Mouse (Mus musculus) neural tube, embryonic 11.5 days (tissue): Measurements from ENCODE around the gene Gm20388. TPM values are rescaled to one million over a fixed set of nuclear protein-coding genes. Genes with fewer than 3 reads are reported as not detected.

Experiments
- ATAC-seq: fragments of 200-750 bp; cut with Nextera tagmentation; 2 replicates; pipeline ENCODE4 v1.8.0; 2017; ENCODE audit warnings: moderate number of reproducible peaks, mild to moderate bottlenecking, moderate TSS enrichment, moderate library complexity; ENCODE audit not compliant: insufficient read depth, low FRiP score, low TSS enrichment
- DNase-seq: peaks from one replicate; pipeline ENCODE4 v3.0.0-alpha.2; 2015; ENCODE audit warnings: low spot score
- H3K27ac ChIP-seq: fragments of 300-500 bp; sonication (generic); 2 replicates; pipeline ENCODE4 v1.5.1; 2014; ENCODE audit warnings: low read depth, mild to moderate bottlenecking, low read length
- H3K27me3 ChIP-seq: fragments of 300-500 bp; sonication (generic); 2 replicates; pipeline ENCODE4 v1.6.1; 2014; ENCODE audit warnings: mild to moderate bottlenecking, low read length, mixed read lengths; ENCODE audit not compliant: control insufficient read depth, insufficient read depth
- H3K36me3 ChIP-seq: fragments of 300-500 bp; sonication (generic); 2 replicates; pipeline ENCODE4 v1.6.1; 2014; ENCODE audit warnings: mild to moderate bottlenecking, low read length, moderate library complexity, mixed read lengths; ENCODE audit not compliant: control insufficient read depth, insufficient read depth
- H3K4me1 ChIP-seq: fragments of 300-500 bp; sonication (generic); 2 replicates; pipeline ENCODE4 v1.6.1; 2014; ENCODE audit warnings: low read length, mixed read lengths; ENCODE audit not compliant: control insufficient read depth, insufficient read depth
- H3K4me2 ChIP-seq: fragments of 300-500 bp; sonication (generic); 2 replicates; pipeline ENCODE4 v1.6.1; 2014; ENCODE audit warnings: low read depth, mild to moderate bottlenecking, moderate library complexity
- H3K4me3 ChIP-seq: fragments of 300-500 bp; sonication (generic); 2 replicates; pipeline ENCODE4 v1.5.1; 2014; ENCODE audit warnings: low read depth, low read length
- H3K9ac ChIP-seq: fragments of 300-500 bp; sonication (generic); 2 replicates; pipeline ENCODE4 v1.6.1; 2014; ENCODE audit warnings: mild to moderate bottlenecking, low read length
- H3K9me3 ChIP-seq: fragments of 300-500 bp; sonication (generic); 2 replicates; pipeline ENCODE4 v1.6.1; 2016; ENCODE audit warnings: low read length; ENCODE audit not compliant: control insufficient read depth
- WGBS: fragments of 180-500 bp; shearing (Covaris S2); extraction: QIAGEN DNeasy Blood & Tissue Kit; methylation state at CpG from one replicate; pipeline ENCODE4 v1.1.7; 2014; 5-methylcytosine and 5-hydroxymethylcytosine counted together
- polyA plus RNA-seq: library from polyadenylated mRNA; unstranded; fragments of >200 nt; fragmentation: Nextera tagmentation; extraction: Ambion mirVana; gene quantifications from 2 replicates; pipeline ENCODE4 v1.2.1, GENCODE M21; 2014

Gene Gm20388
- polyA plus RNA-seq, 1 experiment from 2014 or later: not detected

- ATAC-seq (no peak), DNase-seq (no peak)
- Histone ChIP-seq H3K4me1 (no peaks in the 10 kb centered on the region), H3K27ac (no peak overlapping the region), H3K9me3 (no peaks in the 10 kb centered on the region), H3K27me3 (no peaks in the 10 kb centered on the region), H3K9ac (no peak overlapping the region), H3K4me3 (no peak overlapping the region), H3K36me3 (no peaks in the 10 kb centered on the region), H3K4me2 (no peak overlapping the region)
- 79% methylated on average over 16 of the region's 16 CpGs for WGBS
Observed at GRCm38 (mm10) chr8:122511552-122511951, 2600.9 kb downstream of the Gm20388 start.

- no peak overlapping the region for H3K9ac ChIP-seq
- no peaks in the 10 kb centered on the region for H3K36me3 ChIP-seq
- no peaks in the 10 kb centered on the region for H3K9me3 ChIP-seq
- H3K4me3 ChIP-seq: no peak overlapping the region
- DNase-seq (no peak), ATAC-seq (no peak)
- peaks cover 3% of the 10 kb centered on the region for H3K4me1 ChIP-seq
- H3K27me3 ChIP-seq: no peaks in the 10 kb centered on the region
- H3K27ac ChIP-seq: no peak overlapping the region
- 69% methylated on average over 7 of the region's 7 CpGs for WGBS
- H3K4me2 ChIP-seq: no peak overlapping the region
Observed at GRCm38 (mm10) chr8:122512392-122512791, 2601.8 kb downstream of the Gm20388 start.

GRCm38 (mm10) chr8:122515699-122516098, 2605.1 kb downstream of the Gm20388 start:
- no peak for ATAC-seq
- H3K36me3 ChIP-seq: no peaks in the 10 kb centered on the region
- no peaks in the 10 kb centered on the region for H3K27me3 ChIP-seq
- H3K27ac ChIP-seq: no peak overlapping the region
- no peak overlapping the region for H3K4me2 ChIP-seq
- DNase-seq: no peak
- peaks cover 11% of the 10 kb centered on the region for H3K4me1 ChIP-seq
- no peak overlapping the region for H3K9ac ChIP-seq
- no peak overlapping the region for H3K4me3 ChIP-seq
- 94% methylated on average over 14 of the region's 14 CpGs for WGBS
- no peaks in the 10 kb centered on the region for H3K9me3 ChIP-seq

- no peak overlapping the region for H3K4me2 ChIP-seq
- ATAC-seq: no peak
- peak overlapping the region; percentile 67 for H3K27ac ChIP-seq
- H3K4me3 ChIP-seq: no peak overlapping the region
- no peaks in the 10 kb centered on the region for H3K27me3 ChIP-seq
- DNase-seq: peak; percentile 43
- peaks cover 11% of the 10 kb centered on the region for H3K4me1 ChIP-seq
- no peaks in the 10 kb centered on the region for H3K36me3 ChIP-seq
- H3K9ac ChIP-seq: peak overlapping the region; percentile 19; the same call in 1 of the 2 replicates
- H3K9me3 ChIP-seq: no peaks in the 10 kb centered on the region
- WGBS: 23% methylated on average over 6 of the region's 6 CpGs
Observed at GRCm38 (mm10) chr8:122517541-122518190, 2607.0 kb downstream of the Gm20388 start.

- H3K4me2 ChIP-seq: no peak overlapping the region
- no peaks in the 10 kb centered on the region for H3K36me3 ChIP-seq
- no peak overlapping the region for H3K9ac ChIP-seq
- no peak for ATAC-seq
- H3K27ac ChIP-seq: no peak overlapping the region; the same call in 1 of the 2 replicates
- H3K4me1 ChIP-seq: peaks cover 24% of the 10 kb centered on the region
- no peak overlapping the region for H3K4me3 ChIP-seq
- 82% methylated on average over 11 of the region's 11 CpGs for WGBS
- no peaks in the 10 kb centered on the region for H3K27me3 ChIP-seq
- H3K9me3 ChIP-seq: no peaks in the 10 kb centered on the region
- DNase-seq: no peak
Observed at GRCm38 (mm10) chr8:122520611-122521010, 2610.0 kb downstream of the Gm20388 start.

GRCm38 (mm10) chr8:122522796-122523651, 2612.4 kb downstream of the Gm20388 start:
- WGBS: 48% methylated on average over 14 of the region's 14 CpGs
- H3K4me2 ChIP-seq: peak overlapping the region; percentile 19; the same call in 1 of the 2 replicates
- 0 out of 2 replicates have a peak overlapping the region, but pooled peaks have one; percentile 4 for H3K9ac ChIP-seq
- H3K36me3 ChIP-seq: no peaks in the 10 kb centered on the region
- peak overlapping the region; percentile 34; the same call in 1 of the 2 replicates for H3K27ac ChIP-seq
- DNase-seq (no peak), ATAC-seq (no peak)
- no peaks in the 10 kb centered on the region for H3K27me3 ChIP-seq
- H3K4me3 ChIP-seq: no peak overlapping the region
- peaks cover 19% of the 10 kb centered on the region for H3K4me1 ChIP-seq
- H3K9me3 ChIP-seq: no peaks in the 10 kb centered on the region

- 26% methylated on average over 23 of the region's 23 CpGs for WGBS
- Histone ChIP-seq H3K27ac (peak overlapping the region; percentile 34; the same call in 1 of the 2 replicates), H3K4me3 (no peak overlapping the region), H3K9me3 (no peaks in the 10 kb centered on the region), H3K9ac (0 out of 2 replicates have a peak overlapping the region, but pooled peaks have one; percentile 4), H3K36me3 (no peaks in the 10 kb centered on the region), H3K4me1 (peaks cover 17% of the 10 kb centered on the region), H3K4me2 (peak overlapping the region; percentile 19), H3K27me3 (no peaks in the 10 kb centered on the region)
- ATAC-seq: no peak
- peak; percentile 31 for DNase-seq
Observed at GRCm38 (mm10) chr8:122523652-122524360, 2613.2 kb downstream of the Gm20388 start.

GRCm38 (mm10) chr8:122524506-122524905, 2613.9 kb downstream of the Gm20388 start:
- ATAC-seq (no peak), DNase-seq (no peak)
- no peak overlapping the region for H3K4me3 ChIP-seq
- H3K27me3 ChIP-seq: no peaks in the 10 kb centered on the region
- WGBS: 83% methylated on average over 6 of the region's 6 CpGs
- H3K36me3 ChIP-seq: no peaks in the 10 kb centered on the region
- H3K27ac ChIP-seq: no peak overlapping the region
- no peak overlapping the region for H3K9ac ChIP-seq
- no peak overlapping the region for H3K4me2 ChIP-seq
- peaks cover 17% of the 10 kb centered on the region for H3K4me1 ChIP-seq
- H3K9me3 ChIP-seq: no peaks in the 10 kb centered on the region
